Mouse (Mus musculus) adrenal gland, adult 18-20 months (tissue): ENCODE measurements at regions not wholly inside any gene's neighbourhood (a gene's known extent, or its start where the extent isn't known, plus 50 kb on each side); places are given as distances from the start of the nearest gene placed in this dataset.

Experiments used
- DNase-seq, 2 experiments: peaks; one replicate each; pipeline ENCODE4 v3.0.0; 2021 to 2022; ENCODE audit warnings: low spot score in 2 of 2

GRCm38 (mm10) chr11:79766036-79766435, 175.0 kb downstream of the Rab11fip4 start:
- DNase-seq, result no peak

- no peak for DNase-seq
Measured at GRCm38 (mm10) chr11:79765396-79765795, 174.4 kb downstream of the Rab11fip4 start.

- no peak for DNase-seq
Measured at GRCm38 (mm10) chr11:79764026-79764425, 173.0 kb downstream of the Rab11fip4 start.

GRCm38 (mm10) chr11:79762654-79763053, 171.6 kb downstream of the Rab11fip4 start:
- no peak for DNase-seq

- DNase-seq, result no peak
Measured at GRCm38 (mm10) chr11:79762027-79762426, 171.0 kb downstream of the Rab11fip4 start.

GRCm38 (mm10) chr11:79760533-79760932, 169.5 kb downstream of the Rab11fip4 start:
- DNase-seq, result no peak

GRCm38 (mm10) chr11:79758281-79758680, 167.3 kb downstream of the Rab11fip4 start:
- DNase-seq, result no peak

GRCm38 (mm10) chr11:79757513-79758071, 166.6 kb downstream of the Rab11fip4 start:
- DNase-seq, result no peak

- no peak for DNase-seq
Measured at GRCm38 (mm10) chr11:79756305-79756846, 165.4 kb downstream of the Rab11fip4 start.

GRCm38 (mm10) chr11:79753491-79753890, 162.5 kb downstream of the Rab11fip4 start:
- no peak for DNase-seq

- peak in 1 of 2 experiments; percentile 49 for DNase-seq
Measured at GRCm38 (mm10) chr11:79752717-79753480, 161.9 kb downstream of the Rab11fip4 start.

- peak in 1 of 2 experiments; percentile 39 for DNase-seq
Measured at GRCm38 (mm10) chr11:79751751-79752716, 161.0 kb downstream of the Rab11fip4 start.

GRCm38 (mm10) chr11:79750943-79751342, 159.9 kb downstream of the Rab11fip4 start:
- no peak for DNase-seq

GRCm38 (mm10) chr11:79749755-79750434, 158.9 kb downstream of the Rab11fip4 start:
- DNase-seq, result no peak

- DNase-seq, result no peak
Measured at GRCm38 (mm10) chr11:79749141-79749540, 158.1 kb downstream of the Rab11fip4 start.

GRCm38 (mm10) chr11:79748606-79749125, 157.7 kb downstream of the Rab11fip4 start:
- DNase-seq, result no peak

GRCm38 (mm10) chr11:79747801-79748200, 156.8 kb downstream of the Rab11fip4 start:
- no peak for DNase-seq
